Mouse (Mus musculus): ENCODE results near the gene Ddost. TPM values are rescaled to one million over a fixed set of nuclear protein-coding genes. Genes with fewer than 3 reads are reported as not detected.
A peak's percentile ranks its signal among the peaks of the same experiment; 100 is the strongest.

Ddost gene
- polyA plus RNA-seq, 1 experiment, result 98.3 TPM

GRCm38 (mm10) chr4:138352692-138353091 lies 48.2 kb downstream of the Ddost start:
- Histone ChIP-seq H3K27ac (ENCODE audit: insufficient read depth, low read length) (no peak overlapping the region), H3K27me3 (ENCODE audit: control insufficient read depth, insufficient read depth, low read length) (no peaks in the 10 kb centered on the region), H3K4me3 (replicated peaks; ENCODE audit: insufficient read depth, low read depth, low read length) (no peak overlapping the region), H3K4me1 (ENCODE audit: control insufficient read depth, insufficient read depth, low read length) (no peaks in the 10 kb centered on the region)
- TF ChIP-seq CTCF (IDR thresholded peaks at IDR 0.05; ENCODE audit: borderline replicate concordance, insufficient read depth, low read depth, low read length) (no peak), POLR2A (IDR thresholded peaks at IDR 0.05; ENCODE audit: borderline replicate concordance, insufficient read depth, low read length) (no peak)
- WGBS, result 71% methylated on average over 6 of the region's 6 CpGs
- no peak for DNase-seq

GRCm38 (mm10) chr4:138353438-138354171 lies 49.1 kb downstream of the Ddost start:
- WGBS, result 47% methylated on average over 10 of the region's 10 CpGs
- Histone ChIP-seq H3K4me1 (ENCODE audit: control insufficient read depth, insufficient read depth, low read length) (no peaks in the 10 kb centered on the region), H3K4me3 (replicated peaks; ENCODE audit: insufficient read depth, low read depth, low read length) (no peak overlapping the region), H3K27me3 (ENCODE audit: control insufficient read depth, insufficient read depth, low read length) (no peaks in the 10 kb centered on the region), H3K27ac (ENCODE audit: insufficient read depth, low read length) (no peak overlapping the region)
- TF ChIP-seq CTCF (IDR thresholded peaks at IDR 0.05; ENCODE audit: borderline replicate concordance, insufficient read depth, low read depth, low read length) (no peak), POLR2A (IDR thresholded peaks at IDR 0.05; ENCODE audit: borderline replicate concordance, insufficient read depth, low read length) (no peak)
- no peak for DNase-seq

GRCm38 (mm10) chr4:138355496-138355895 lies 51.0 kb downstream of the Ddost start:
- Histone ChIP-seq H3K27me3 (ENCODE audit: control insufficient read depth, insufficient read depth, low read length) (no peaks in the 10 kb centered on the region), H3K27ac (ENCODE audit: insufficient read depth, low read length) (no peak overlapping the region), H3K4me3 (replicated peaks; ENCODE audit: insufficient read depth, low read depth, low read length) (no peak overlapping the region), H3K4me1 (ENCODE audit: control insufficient read depth, insufficient read depth, low read length) (no peaks in the 10 kb centered on the region)
- WGBS, result 95% methylated on average over 2 of the region's 2 CpGs
- TF ChIP-seq CTCF (IDR thresholded peaks at IDR 0.05; ENCODE audit: borderline replicate concordance, insufficient read depth, low read depth, low read length) (no peak), POLR2A (IDR thresholded peaks at IDR 0.05; ENCODE audit: borderline replicate concordance, insufficient read depth, low read length) (no peak)
- no peak for DNase-seq

GRCm38 (mm10) chr4:138356141-138356540 lies 51.6 kb downstream of the Ddost start:
- 88% methylated on average over 8 of the region's 8 CpGs for WGBS
- no peak for DNase-seq
- peaks cover 2% of the 10 kb centered on the region; the same call in 1 of the 2 replicates for H3K4me1 ChIP-seq (ENCODE audit: control insufficient read depth, insufficient read depth, low read length)
- no peak overlapping the region for H3K27ac ChIP-seq (ENCODE audit: insufficient read depth, low read length)
- TF ChIP-seq POLR2A (IDR thresholded peaks at IDR 0.05; ENCODE audit: borderline replicate concordance, insufficient read depth, low read length), result no peak
- no peak for TF ChIP-seq CTCF (IDR thresholded peaks at IDR 0.05; ENCODE audit: borderline replicate concordance, insufficient read depth, low read depth, low read length)
- no peak overlapping the region for H3K4me3 ChIP-seq (replicated peaks; ENCODE audit: insufficient read depth, low read depth, low read length)
- no peaks in the 10 kb centered on the region for H3K27me3 ChIP-seq (ENCODE audit: control insufficient read depth, insufficient read depth, low read length)

GRCm38 (mm10) chr4:138356551-138356950 lies 52.0 kb downstream of the Ddost start:
- Histone ChIP-seq H3K27ac (ENCODE audit: insufficient read depth, low read length) (no peak overlapping the region), H3K4me3 (replicated peaks; ENCODE audit: insufficient read depth, low read depth, low read length) (no peak overlapping the region), H3K27me3 (ENCODE audit: control insufficient read depth, insufficient read depth, low read length) (no peaks in the 10 kb centered on the region), H3K4me1 (ENCODE audit: control insufficient read depth, insufficient read depth, low read length) (peaks cover 4% of the 10 kb centered on the region; the same call in 1 of the 2 replicates)
- TF ChIP-seq CTCF (IDR thresholded peaks at IDR 0.05; ENCODE audit: borderline replicate concordance, insufficient read depth, low read depth, low read length) (no peak), POLR2A (IDR thresholded peaks at IDR 0.05; ENCODE audit: borderline replicate concordance, insufficient read depth, low read length) (no peak)
- no peak for DNase-seq
- WGBS, result 95% methylated on average over 12 of the region's 12 CpGs

GRCm38 (mm10) chr4:138358176-138358575 lies 53.6 kb downstream of the Ddost start:
- Histone ChIP-seq H3K4me1 (ENCODE audit: control insufficient read depth, insufficient read depth, low read length) (peaks cover 8% of the 10 kb centered on the region; the same call in 1 of the 2 replicates), H3K27ac (ENCODE audit: insufficient read depth, low read length) (no peak overlapping the region), H3K4me3 (replicated peaks; ENCODE audit: insufficient read depth, low read depth, low read length) (no peak overlapping the region), H3K27me3 (ENCODE audit: control insufficient read depth, insufficient read depth, low read length) (no peaks in the 10 kb centered on the region)
- DNase-seq, result no peak
- no peak for TF ChIP-seq CTCF (IDR thresholded peaks at IDR 0.05; ENCODE audit: borderline replicate concordance, insufficient read depth, low read depth, low read length)
- TF ChIP-seq POLR2A (IDR thresholded peaks at IDR 0.05; ENCODE audit: borderline replicate concordance, insufficient read depth, low read length), result no peak
- 82% methylated on average over 3 of the region's 3 CpGs for WGBS

- Histone ChIP-seq H3K27me3 (ENCODE audit: control insufficient read depth, insufficient read depth, low read length) (no peaks in the 10 kb centered on the region), H3K4me1 (ENCODE audit: control insufficient read depth, insufficient read depth, low read length) (peaks cover 8% of the 10 kb centered on the region; the same call in 1 of the 2 replicates), H3K4me3 (replicated peaks; ENCODE audit: insufficient read depth, low read depth, low read length) (peak overlapping the region; percentile 2), H3K27ac (ENCODE audit: insufficient read depth, low read length) (no peak overlapping the region)
- DNase-seq, result peak; percentile 45 to 58
- 9% methylated on average over 11 of the region's 11 CpGs for whole genome bisulfite sequencing
- TF ChIP-seq POLR2A (IDR thresholded peaks at IDR 0.05; ENCODE audit: borderline replicate concordance, insufficient read depth, low read length), result no peak
Measured at GRCm38 (mm10) chr4:138361370-138361821, 56.9 kb downstream of the Ddost start.

Other genes with a start within 250 kb of the Ddost start
- gene Hp1bp3, start 88.4 kb upstream of the Ddost start, polyA plus RNA-seq (2012; rRNA removed), result 163 and 170 TPM in 2 replicates
- 38.9 and 40.8 TPM in 2 replicates for gene Sh2d5, start 54.3 kb upstream of the Ddost start, polyA plus RNA-seq (2012; rRNA removed)
- 12.2 and 12.7 TPM in 2 replicates for gene Kif17, start 54.3 kb upstream of the Ddost start, polyA plus RNA-seq (2012; rRNA removed)
- 404 and 437 TPM in 2 replicates for gene Pink1, start 21.6 kb downstream of the Ddost start, polyA plus RNA-seq (2012; rRNA removed)
- gene Cda, start 63.3 kb downstream of the Ddost start, polyA plus RNA-seq (2012; rRNA removed), result 12.6 and 15.4 TPM in 2 replicates
- gene Fam43b, start 91.8 kb downstream of the Ddost start, polyA plus RNA-seq (2012; rRNA removed), result 12.4 and 15.0 TPM in 2 replicates
- 40.9 and 45.3 TPM in 2 replicates for gene Mul1, start 129.9 kb downstream of the Ddost start, polyA plus RNA-seq (2012; rRNA removed)
- 99.0 and 109 TPM in 2 replicates for gene Camk2n1, start 149.6 kb downstream of the Ddost start, polyA plus RNA-seq (2012; rRNA removed)

Data from cerebellum, adult 2 months (tissue).